Mouse (Mus musculus) liver, embryonic 14.5 days (tissue): ENCODE results near the gene Cd82.

ENCODE experiments used
- CTCF ChIP-seq: IDR thresholded peaks from 2 replicates; pipeline ENCODE4 v1.5.1; 2016; ENCODE audit warnings: antibody characterized with exemption, low read depth, control low read depth
- EP300 ChIP-seq: IDR thresholded peaks from 2 replicates; pipeline ENCODE4 v1.6.1; 2016; ENCODE audit warnings: antibody characterized with exemption, low read depth

GRCm38 (mm10) chr2:93430993-93431392, 31.9 kb downstream of the Cd82 start:
- no peak for TF ChIP-seq CTCF
- no peak for TF ChIP-seq EP300
